Mouse (Mus musculus): ENCODE measurements around the gene Mrap. TPM values are rescaled to one million over a fixed set of nuclear protein-coding genes. Genes with fewer than 3 reads are reported as not detected.
A peak's percentile ranks its signal among the peaks of the same experiment; 100 is the strongest.

Mrap gene
- total RNA-seq, 2 experiments from 2014 or later, result 24.0 to 25.1 TPM

DNA sequence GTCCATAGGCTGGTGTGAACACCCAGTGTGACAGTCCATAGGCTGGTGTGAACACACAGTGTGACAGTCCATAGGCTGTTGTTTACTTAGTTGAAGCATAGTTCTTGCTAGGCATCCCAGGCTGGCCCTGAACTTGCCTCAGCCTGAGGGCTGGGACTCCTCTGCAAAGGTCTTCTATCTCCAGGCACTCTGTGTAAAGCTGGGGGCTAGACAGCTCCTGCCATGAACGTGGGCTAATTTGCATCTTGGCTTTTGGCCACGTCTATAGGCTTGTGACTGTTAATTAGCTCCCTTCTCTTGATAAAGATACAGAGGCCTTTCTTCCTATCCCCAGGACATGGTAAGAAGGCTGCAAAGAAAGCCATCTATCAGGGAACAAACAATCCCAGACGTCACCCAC is 21.3 kb downstream of the Mrap start:
- no peak for DNase-seq

DNA sequence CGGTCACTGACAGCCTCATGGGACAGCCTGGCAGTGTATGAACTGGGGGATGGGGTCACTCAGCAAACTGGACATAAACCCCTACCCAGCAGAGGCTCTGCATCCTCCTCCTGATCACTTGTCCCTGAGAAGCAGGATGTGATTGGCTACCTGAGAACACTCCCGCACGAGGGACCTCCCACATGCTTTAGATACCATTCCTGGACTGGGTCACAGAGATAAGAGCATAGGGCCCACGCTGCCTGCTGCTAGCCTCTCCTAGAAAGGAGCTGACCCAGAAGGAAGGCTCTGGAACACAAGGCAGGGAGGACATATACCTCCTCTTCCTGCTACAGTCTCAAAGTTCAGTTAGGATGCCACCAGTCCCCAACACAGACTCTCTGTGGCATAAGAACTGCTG is 22.5 kb downstream of the Mrap start:
- no peak for DNase-seq

DNA sequence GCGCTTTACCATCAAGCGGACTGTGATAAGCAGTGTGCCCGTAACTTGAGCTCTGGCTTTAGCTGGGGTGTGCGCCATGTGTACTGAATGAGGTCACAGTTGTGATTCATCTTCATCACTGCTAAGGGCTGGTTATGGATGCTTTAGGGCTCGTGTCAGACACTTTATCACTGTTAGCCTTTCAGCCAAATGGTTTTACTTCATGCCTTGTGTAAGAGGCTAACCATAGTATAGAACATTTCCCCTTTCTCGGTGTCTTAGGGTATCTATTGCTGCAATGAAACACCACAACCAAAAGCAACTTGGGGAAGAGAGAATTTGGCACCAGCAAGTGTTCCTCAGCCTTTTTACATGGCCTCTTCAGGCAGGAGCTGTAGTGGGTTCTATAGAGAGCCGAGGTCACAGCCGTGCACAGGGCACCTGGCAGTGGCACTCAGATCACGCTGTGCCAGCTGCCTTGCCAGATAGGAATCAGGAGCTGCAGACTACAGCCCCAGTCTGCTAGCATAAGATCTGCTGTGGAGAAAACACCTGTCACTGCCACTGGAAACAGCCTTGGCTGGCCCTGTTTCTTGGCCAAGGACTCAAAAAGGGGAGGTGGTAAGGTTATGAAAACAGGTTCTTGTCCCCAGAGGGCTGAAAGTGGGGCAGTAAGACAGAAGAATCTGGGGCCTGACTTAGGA is 27.3 kb downstream of the Mrap start:
- no peak for DNase-seq

DNA sequence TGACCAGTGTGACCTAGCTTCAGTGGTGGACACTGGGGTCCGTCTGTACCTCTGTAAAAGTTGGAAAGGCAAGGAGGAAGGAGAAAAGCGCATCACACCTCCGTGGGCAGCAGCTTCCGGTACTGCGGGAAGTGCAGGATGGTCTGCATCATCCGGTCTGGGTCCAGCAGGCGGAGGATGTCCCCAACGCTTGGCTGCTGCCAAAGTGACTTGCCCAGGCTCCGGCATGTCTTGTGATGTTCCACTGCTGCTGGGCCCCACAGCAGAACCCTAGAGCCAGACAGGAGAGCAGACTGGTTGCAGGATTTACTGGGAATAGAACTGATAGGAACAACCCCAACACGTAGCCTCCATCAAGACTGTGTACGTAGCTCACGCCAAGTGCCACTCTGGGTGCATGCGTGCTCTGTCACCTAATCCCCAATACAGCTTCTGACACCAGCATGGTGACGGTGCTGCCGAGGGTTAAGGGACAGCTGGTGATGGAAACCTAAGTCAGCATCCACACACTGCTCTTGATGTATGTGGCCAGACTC is 29.0 kb downstream of the Mrap start:
- DNase-seq, result no peak

DNA sequence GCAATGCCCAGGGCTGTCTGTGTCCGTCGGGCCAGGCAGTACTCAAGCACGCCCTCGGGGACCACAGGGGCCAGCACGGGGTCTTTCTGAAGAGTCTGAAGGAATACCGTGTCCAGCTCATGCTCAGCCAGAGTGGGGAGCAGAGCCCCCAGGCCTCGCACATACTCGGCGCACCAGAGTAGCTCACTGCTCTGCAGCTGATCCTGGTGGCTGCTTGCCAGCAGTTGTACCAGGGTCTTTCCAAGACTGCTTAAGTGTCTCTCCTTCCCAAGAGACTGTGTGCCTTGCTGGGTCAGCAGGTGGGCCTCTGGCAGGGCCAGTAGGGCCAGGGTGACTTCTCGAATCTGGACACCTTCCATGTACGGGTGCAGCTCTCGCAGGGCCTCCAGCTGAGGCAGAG is 36.2 kb downstream of the Mrap start:
- DNase-seq, result no peak

DNA sequence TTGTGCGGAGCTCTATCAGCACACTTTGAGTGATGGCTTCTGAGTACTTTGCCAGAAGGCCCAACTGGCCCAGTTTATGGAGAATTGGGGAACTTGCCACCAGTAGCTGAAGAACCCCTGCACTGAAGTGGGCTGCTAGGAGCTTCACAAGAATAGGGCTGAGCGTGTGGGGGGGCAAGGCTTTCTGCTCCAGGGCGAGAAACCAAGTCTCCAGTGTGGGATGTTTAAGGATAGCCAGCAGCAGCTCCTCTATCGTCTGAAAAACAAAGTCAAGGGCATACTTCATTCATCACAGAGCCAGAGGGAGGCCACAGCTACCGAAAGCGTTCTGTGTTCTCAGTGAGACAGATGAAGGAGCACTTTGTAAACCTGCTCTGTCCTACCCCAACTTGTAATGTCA is 36.6 kb downstream of the Mrap start:
- DNase-seq, result no peak

DNA sequence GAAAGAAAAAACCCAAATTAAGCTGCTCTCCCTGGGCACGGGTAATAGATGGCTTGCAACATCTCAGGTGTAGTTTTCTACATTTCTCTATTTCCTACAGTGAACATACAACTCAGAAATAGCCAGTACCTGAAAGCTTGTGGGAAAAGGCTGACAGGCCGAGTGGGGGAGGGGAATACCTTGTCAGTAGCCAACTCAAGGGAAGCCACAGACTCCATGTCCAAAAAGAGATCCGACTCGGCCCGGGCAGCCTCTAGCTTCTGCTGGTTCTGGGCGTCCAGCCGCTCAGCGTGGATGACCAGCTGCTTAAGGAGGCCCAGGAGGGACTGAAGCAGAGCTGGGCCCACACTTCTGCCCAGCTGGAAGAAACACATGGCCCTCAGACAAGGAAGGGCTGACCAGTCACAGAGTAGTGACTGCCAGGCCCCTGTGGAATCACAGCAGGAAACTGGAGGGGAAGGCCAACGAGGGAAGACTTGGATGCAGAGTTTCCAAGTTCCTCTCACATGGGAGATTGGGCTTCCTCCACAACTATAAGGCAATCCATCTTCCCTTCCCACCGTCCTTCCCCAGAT is 38.0 kb downstream of the Mrap start:
- no peak for DNase-seq

DNA sequence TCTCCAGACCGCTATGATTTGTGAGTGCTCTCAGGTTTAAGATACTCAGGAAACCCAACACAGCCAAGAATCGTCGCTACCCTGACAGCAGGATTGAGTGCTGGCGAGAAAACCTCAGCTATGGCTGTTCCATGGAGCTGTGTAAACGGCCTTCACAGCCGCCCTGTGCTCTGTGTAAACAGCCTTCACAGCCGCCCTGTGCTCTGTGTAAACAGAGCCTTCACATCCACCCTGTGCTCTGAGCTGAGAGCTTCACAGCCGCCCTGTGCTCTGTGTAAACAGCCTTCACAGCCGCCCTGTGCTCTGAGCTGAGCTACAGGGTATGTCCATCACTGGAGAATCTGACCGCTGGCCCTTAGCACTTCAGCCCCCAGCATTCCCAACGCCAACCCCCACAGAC is 41.8 kb downstream of the Mrap start:
- DNase-seq, result no peak

DNA sequence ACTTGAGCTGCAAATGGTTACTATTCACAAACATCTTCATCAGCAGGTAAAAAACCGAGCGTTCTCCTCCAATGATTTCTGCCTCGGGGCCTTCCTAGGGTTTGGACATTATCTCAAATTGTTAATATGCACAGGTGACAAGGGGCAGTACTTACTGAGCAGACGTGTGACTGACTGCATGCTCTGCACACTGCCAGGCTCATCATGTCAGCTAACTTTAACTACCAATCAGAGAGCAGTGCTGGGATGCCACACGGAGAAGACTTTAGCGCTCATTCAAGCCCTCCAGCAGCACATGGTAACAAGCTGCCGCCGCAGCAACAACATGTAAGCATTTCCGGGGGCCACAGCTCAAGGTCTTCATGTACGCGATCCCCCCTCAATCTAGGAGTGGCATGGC is 45.3 kb downstream of the Mrap start:
- DNase-seq, result peak; percentile 25

DNA sequence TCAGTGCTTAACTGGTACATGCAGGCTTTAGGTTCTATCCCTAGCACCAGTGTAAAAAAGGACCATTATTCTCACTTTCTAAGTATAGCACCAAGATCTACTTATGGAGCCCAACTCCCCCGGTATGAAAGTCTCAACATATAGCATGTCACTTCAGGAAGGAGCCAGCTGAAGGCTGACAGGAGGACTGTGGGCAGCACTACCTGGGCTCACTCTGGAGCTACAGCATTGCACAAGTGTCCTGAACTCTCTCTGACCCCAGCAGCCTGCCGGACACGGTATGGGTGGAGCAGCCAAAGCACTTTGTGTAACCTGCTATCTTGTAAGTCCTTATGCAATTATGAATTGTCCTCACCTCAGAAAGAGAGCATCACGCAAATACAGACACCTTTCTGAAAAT is 47.2 kb downstream of the Mrap start:
- no peak for DNase-seq

DNA sequence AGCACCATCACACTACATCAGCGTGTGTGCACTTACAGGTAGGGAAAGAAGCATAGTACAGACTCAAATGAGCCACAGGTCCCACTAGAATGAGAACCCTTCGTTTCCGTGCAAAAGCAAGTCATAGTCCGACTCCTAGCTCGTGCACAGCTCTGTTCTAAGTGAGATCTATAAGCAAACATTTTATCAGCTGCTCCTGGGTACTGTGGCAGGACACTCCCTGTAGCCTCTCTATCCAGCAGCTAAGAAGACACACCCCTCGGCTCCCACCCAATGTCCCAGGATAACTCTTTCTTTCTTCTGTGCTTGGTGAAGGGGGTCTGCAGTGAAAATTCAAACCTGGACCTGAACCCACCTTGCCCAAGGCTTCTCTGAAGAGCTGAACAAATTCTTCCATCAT is 50.6 kb downstream of the Mrap start:
- DNase-seq, result no peak

DNA sequence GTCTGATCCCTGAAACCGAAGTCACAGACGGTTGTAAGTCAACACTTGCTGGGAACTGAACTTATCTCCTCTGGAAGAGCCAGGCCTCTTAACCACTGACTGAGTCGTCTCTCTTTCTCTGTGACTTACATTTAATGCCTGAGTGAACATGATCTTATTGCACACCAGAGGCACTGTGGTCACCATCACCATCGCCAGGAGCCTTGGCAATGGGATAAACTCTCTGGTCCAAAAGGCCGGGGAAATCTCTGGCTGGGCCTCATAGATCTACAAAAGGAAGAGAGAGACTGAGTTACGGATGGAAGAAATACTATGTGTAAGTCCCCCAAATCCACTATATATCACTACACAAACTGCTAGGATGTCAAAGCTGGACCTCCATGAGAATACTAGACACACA is 52.9 kb downstream of the Mrap start:
- no peak for DNase-seq

DNA sequence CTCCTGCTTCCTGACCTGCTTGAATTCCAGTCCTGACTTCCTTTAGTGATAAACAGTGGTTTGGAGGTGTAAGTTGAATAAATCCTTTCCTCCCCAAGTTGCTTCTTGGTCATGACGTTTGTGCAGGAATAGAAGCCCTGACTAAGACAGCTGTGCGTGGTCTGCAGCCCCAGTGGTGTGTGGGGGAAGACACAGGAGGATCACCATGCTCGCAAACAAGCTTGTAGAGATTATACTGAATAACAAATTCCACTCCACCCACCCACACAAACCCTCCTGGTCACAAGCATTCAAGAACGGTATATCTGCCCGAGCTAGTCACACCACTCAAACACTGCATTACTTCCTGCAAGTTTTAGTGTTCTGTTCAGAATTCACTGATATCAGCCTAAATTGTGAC is 54.1 kb downstream of the Mrap start:
- no peak for DNase-seq

DNA sequence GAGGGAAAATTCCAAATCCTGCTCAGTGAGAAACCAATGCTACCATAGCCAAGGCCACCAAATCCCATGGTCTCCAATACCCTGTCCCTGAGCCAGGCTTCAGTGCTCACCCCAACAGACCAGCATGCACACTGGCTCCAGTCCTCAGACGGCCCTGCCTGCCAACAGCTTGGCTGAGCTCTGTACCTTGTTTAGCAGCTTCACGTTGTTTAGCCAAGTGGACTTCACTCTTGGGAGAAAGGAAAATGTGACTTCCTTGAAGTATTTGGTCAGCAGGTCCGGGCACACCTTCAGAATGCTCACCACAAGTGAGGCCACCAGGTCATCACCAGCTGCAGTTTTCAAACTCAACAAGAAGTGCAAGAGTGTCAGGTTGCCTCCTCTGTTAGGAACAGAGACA is 54.5 kb downstream of the Mrap start:
- DNase-seq, result no peak

DNA sequence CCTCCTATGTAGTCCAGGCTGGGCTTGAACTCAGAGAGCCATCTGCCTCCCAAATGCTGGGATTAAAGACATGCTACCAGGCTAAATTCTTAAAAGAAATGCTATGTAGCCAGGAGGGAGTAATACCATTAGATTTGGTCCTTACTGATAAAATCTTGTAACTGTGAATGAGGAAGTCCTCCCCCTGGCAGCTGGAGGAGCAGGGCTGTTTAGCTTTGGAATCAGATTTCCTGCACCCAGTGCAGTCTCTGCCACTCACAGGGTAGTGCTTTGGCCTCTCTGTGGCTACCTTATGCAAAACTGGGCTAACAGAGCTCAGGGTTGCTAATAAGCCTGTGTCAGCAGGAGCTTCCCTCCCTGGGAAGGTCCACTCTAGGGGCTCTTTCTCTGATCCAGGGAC is 56.7 kb downstream of the Mrap start:
- no peak for DNase-seq

DNA sequence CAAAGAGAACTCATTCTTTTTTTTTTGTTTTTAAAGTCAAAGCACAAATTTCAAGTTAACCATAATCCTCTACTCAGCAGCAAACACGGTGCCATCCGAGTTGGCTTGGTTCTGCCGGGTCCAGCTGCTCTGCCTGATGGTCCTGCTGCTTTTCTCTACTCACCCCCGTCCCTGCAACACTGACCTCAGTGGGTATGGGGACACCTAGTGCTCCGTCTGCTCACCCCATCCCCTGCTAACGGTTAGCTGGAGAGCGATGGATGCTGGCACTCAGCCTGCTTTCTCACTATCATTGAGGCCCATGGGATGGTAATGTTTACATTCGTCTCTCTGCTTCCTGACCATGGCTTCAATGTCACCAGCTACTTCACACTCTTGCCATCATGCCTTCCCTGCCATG is 60.4 kb downstream of the Mrap start:
- DNase-seq, result no peak

DNA sequence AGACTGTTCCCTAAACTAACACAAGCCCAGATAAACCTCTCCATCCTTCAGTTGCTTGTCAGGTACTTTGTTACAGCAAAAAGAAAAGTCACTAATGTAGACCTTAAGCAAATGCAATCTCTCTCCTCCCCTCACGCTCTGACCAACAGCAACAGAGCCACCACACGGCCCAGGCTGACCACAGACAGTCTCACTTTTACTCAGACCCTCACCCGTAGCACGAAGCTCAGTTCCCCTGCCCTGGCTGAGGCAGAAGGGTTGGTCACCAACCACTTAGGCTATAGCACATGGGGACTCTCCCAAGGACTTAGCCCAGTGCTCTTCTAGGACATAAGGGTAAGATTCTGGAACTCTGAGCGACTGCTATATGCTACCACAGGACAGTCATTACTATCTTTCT is 60.8 kb downstream of the Mrap start:
- no peak for DNase-seq

Other genes starting within 250 kb of the Mrap start
- gene Mis18a, start 10.8 kb upstream of the Mrap start, total RNA-seq (2021), result 10 to 100 TPM in 1 of 2 experiments, 1 to 10 TPM in 1; 9.5 to 11.6 TPM
- 10 to 100 TPM; 13.3 to 14.5 TPM for gene Urb1, start 72.2 kb downstream of the Mrap start, total RNA-seq (2021)
- 1 to 10 TPM; 1.5 to 2.4 TPM for gene Eva1c, start 88.5 kb downstream of the Mrap start, total RNA-seq (2021)
- 10 to 100 TPM; 26.2 to 32.8 TPM for gene Cfap298, start 196.9 kb downstream of the Mrap start, total RNA-seq (2021)